Mouse (Mus musculus) urinary bladder, postnatal 4 days (tissue): ENCODE data around the gene 4930539E08Rik.

Experiments used
- DNase-seq, 2 experiments: peaks; one replicate each; pipeline ENCODE4 v3.0.0; 2021 to 2022; ENCODE audit warnings: low spot score in 2 of 2

Gene 4930539E08Rik

DNA sequence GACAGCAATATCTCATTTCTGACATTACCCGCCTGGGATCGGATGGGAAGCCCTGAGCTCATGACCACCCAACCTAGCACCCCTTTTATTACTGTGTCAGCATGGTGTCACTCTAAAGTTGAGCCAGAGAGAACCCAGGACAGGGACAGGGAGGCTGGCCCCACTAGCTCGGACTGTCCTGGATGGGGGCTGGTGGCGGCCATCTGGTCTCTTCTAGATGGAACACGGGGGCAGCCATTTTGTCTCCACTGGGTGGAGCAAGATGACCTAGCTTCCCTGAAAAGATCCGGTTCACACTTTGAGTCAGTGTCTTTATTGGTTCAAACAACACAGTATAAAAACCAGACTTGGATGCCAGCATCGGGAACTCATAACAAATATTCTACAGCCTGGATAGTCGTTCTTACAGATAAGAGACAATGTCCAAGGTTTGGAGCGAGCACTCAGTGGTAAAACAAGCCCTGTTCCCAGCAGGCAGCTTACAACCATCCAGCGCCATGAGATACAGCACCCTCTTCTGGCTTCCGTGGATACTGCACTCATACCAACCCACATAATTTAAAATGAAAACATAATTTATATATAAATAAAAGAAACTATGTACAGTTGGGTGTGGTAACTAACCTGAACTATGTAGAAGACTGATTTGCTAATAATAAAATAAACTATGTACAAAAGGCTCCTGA, 18.9 kb downstream of the 4930539E08Rik start:
- no peak for DNase-seq

DNA sequence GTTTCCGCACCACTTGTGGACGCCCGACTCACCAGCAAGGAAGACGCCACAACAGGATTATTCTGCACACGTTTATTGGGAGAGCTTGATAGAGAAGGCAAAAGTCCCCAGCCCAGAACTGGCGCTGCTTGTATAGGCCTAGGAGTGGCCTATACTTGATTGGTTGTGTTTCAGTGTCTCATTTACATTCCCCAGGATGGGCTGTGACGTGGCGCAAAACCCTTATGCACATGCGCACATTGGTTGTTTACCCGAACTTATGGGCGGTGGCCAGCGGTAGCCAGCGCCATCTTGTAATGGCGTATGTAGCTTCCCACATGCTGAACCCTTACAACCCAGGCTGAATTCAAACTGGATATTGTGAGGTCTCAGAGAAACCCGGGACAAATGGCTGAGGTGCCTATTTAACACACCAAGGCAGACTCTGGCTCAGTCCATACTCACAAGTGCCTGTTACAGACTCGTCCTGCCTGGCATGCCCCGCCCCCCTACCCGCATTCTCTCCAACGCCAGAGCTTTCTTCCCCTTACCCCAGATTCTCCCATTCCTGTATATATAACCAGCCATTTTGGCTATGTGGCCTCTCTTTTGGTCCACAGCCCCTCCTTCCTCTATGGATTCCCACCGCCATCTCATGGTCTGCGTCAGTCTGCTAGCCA, 19.8 kb downstream of the 4930539E08Rik start:
- DNase-seq: no peak

DNA sequence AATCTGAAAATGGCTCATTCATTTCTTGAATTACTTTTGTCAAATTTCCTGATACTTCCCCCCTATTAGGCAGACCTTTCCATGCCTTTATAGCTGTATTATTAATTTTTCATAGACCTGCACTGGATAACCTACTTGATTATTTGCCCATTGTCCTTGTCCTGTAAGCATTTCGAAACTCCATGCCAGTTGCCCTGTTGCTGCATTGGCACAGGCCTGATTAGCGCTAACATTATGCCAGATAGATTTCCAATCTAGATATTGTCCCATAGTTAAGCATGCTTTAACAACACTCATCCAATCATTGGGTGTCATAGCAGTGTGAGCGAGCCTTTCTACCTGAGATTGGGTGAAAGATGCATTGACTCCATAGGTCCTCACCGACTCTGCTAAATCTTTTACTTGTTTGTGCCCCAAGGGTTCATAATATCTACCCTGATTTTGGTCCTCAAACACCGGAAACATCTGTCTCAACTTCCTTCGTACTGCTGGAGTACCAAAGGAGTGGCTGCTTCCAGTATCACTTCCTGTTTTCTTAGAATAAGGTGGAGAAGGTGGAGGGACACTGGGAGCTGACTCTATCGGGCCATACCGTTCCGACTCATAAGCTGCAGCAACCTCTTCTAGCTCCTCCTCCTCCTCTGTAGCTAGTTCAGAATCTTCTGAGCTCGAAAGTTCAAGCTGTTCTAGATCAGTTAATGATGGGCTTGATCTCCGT, 20.9 kb downstream of the 4930539E08Rik start:
- no peak for DNase-seq

DNA sequence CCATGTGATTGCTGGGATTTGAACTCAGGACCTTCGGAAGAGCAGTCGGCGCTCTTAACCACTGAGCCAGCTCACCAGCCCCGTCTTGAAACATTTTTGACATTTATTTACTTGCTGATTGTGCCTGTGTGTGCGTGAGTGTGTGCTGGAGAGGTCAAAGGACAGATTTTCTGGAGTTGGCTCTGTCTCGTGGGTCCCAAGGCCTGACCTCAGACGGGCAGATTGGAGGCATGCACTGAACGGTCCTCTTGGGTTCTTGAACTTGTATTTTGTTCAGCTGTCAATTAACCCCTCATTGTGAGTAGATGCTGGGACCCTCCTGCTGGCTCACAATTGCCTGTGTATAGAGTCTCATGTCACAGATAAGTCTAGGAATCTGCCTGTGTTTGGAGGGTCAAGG, 28.9 kb downstream of the 4930539E08Rik start:
- DNase-seq: peak in 1 of 2 experiments; percentile 43

- peak in 1 of 2 experiments; percentile 40 for DNase-seq
Measured at GRCm38 (mm10) chr17:28885231-28885630, 29.9 kb downstream of the 4930539E08Rik start.

GRCm38 (mm10) chr17:28883941-28884516, 31.1 kb downstream of the 4930539E08Rik start:
- no peak for DNase-seq

GRCm38 (mm10) chr17:28882810-28883209, 32.3 kb downstream of the 4930539E08Rik start:
- DNase-seq: peak in 1 of 2 experiments; percentile 49

DNA sequence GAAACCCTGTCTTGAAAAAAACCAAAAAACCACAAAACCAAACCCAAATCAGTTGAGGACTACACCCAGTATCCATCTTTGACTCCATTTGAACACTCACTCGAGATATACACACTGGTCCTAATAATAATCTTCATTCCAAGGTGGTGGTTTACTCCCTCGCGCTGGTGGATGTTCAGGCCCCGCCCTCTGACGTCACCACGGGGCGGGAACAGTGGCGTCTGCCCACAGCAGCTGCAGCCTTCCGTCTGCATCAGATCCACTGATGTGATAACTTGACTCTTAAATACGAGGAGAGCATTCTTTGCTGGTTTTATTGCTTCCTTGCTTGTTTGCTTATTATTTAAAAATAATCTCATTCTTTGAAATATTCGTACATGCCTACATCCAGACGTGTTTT, 32.8 kb downstream of the 4930539E08Rik start:
- peak; percentile 48 to 71 for DNase-seq

DNA sequence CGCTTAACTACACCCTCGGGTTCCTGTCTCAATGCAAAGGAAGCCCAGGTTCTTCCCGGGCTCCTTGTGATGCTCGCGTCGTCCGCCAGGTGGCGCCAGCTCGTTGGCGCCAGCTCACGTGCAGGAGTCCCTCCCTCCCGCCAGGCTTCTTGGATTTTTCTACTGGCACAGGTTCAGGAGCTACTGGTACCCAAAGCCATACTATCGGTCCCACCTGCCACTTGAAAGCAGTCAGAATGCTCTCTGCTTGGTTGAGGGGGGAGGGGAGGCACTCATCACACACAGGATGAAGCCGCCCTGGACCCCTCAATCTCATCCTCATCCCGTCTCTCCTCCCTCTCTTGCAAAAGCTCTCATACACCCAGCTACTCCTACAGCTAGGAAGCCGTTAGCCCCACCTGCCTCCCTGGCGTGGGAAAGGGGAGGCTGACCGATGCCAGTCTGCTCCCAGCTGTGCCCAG, 35.2 kb downstream of the 4930539E08Rik start:
- DNase-seq: peak; percentile 57 to 78

- no peak for DNase-seq
Measured at GRCm38 (mm10) chr17:28876821-28877220, 38.3 kb downstream of the 4930539E08Rik start.

DNA sequence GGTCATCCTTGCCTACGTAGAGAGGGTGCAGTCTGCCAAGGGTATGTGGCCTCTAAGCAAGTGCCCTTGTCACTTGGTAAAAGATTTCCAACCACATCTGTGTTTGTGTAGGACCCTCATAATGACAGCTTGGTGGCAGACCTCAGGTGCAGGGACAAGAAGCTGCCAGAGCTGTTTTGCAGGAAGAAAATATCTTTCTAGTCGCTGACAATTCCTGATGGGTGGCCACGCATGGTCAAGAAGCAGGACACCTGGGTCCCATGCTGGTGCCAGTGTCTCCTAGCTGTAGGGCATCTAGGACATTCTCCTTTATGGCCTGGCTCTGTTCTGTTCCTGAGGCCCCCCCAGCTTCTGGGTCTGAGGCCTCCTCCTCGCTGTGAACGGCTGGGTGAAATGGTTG, 38.8 kb downstream of the 4930539E08Rik start:
- DNase-seq: peak in 1 of 2 experiments; percentile 54

DNA sequence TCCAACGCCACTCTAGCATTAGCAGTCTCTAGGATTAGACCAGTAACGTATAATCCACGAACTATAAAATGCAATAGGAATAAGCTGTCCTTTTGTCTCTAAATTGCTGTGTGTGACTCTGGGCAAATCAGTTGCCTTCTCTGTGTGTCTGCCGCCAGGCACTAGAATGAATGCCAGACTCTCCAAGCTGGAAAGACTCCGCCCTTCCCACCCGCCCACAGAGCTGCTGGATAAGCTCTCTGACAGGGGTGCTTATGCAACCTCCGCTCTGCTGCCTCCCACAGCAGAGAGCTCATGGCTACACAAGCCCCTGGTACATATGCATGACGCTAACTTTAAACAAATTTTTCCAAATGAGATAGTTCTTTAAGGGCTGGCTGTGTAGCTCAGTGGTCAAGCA, 39.8 kb downstream of the 4930539E08Rik start:
- DNase-seq: peak in 1 of 2 experiments; percentile 59

DNA sequence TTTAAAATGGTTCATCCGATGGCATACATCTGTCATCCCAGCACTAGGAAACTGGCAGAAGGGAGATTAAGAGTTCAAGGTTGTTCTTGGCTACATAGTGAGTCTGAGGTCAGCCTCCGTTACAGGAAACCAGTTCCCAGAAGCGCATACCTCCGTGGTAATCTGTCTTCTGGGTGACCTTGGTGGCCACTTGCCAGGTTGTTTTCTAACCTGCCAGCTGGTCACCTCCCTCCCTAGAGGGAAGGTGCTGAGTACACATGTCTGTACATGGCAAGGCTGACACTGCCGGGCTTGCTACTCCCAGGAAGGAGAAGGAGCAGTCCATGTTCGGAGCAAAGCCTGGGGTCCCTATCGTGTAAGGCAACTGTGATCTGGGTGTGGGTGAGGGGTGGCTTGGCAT, 40.3 kb downstream of the 4930539E08Rik start:
- peak in 1 of 2 experiments; percentile 54 for DNase-seq

DNA sequence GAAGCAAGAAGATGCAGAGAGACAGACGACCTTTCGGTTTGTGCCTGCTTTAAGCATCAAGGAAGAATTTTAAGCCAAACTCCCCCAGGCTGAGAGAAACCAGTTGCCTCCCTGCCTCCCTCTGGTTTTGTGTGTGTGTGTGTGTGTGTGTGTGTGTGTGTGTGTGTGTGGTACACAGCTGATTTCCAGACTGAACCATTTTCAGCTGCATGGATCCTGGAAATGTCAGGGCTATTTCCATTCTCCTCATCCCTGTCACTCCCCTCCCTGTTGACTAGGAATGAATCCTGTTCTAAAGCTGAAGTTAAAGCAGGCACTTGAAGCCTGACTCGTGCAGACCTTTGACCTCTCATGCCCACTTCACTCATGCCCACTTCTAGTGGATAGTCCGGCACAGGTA, 40.9 kb downstream of the 4930539E08Rik start:
- DNase-seq: no peak

- no peak for DNase-seq
Measured at GRCm38 (mm10) chr17:28872322-28872721, 42.8 kb downstream of the 4930539E08Rik start.

GRCm38 (mm10) chr17:28871831-28872230, 43.3 kb downstream of the 4930539E08Rik start:
- no peak for DNase-seq

- no peak for DNase-seq
Measured at GRCm38 (mm10) chr17:28870435-28870834, 44.7 kb downstream of the 4930539E08Rik start.

DNA sequence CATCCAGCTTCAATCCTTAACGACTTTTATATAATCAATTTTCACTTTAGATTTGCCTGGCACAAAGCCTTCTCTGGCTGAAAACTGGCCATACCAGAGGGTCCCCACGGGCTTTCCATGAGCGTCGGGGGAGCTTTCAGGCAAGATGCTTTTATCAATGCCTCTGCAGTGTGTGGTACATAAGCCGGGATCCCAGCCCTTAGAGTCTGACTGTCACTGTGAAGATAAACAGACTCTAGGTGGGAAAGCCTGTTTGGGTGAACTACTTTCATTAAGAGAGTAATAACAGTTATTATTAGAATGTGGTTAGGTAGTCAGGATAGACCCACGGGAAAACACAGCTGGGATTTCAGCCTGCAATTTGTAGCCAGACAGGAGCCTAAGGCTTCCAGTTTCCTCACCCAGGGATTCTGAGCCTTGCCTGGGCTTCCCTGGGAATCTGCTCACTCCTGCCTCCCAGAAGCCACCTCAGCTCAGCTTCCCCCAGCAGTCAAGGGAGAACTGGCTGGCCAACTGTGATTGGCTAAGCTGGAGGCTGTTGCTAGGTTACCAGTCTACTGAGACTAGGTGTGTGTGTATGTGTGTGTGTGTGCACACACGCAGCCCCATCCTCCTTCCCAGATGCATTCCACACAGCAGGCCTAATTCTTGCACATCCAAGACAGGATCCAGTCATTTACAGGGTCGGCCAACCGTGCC, 45.6 kb downstream of the 4930539E08Rik start:
- DNase-seq: peak in 1 of 2 experiments; percentile 47

GRCm38 (mm10) chr17:28867381-28867780, 47.7 kb downstream of the 4930539E08Rik start:
- DNase-seq: no peak

- DNase-seq: no peak
Measured at GRCm38 (mm10) chr17:28866921-28867320, 48.2 kb downstream of the 4930539E08Rik start.

DNA sequence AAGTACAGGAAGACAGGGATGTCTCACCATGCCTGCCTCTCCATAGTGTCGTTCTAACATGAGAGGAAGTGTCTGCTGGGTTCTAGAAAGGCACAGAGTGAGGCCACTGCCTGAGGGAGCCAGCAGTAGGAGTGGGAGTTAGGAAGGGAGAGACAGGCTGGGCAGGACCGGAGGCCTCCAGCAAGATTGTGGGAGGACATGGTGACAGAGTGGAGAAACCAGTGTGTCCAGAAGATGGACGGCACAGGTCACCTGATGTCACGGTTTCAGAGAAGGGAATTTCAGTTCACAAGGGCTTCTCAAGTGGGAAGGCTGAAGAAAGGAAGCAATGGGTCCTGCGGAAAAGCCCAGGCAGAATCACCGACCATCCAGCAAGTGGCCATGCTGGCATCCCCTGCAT, 50.7 kb downstream of the 4930539E08Rik start:
- DNase-seq: no peak
